Mouse (Mus musculus) E14TG2a.4 (cell line): Measurements from ENCODE around the gene Olfr222.

Experiments
- CTCF ChIP-seq: conservative IDR thresholded peaks from 2 replicates; pipeline ENCODE4 v1.5.1; 2014; ENCODE audit warnings: low read length
- POU5F1 ChIP-seq: IDR thresholded peaks from 2 replicates; pipeline ENCODE4 v1.6.1; 2014; ENCODE audit warnings: low read length, borderline replicate concordance

- TF ChIP-seq CTCF, result no peak
- no peak for TF ChIP-seq POU5F1
Observed at GRCm38 (mm10) chr11:59530870-59531535, 45.0 kb downstream of the Olfr222 start.
